Mouse (Mus musculus): ENCODE data around the gene Bcas1.

GRCm38 (mm10) chr2:170388320-170388719 lies 39.3 kb downstream of the Bcas1 start:
- TF ChIP-seq CTCF (IDR thresholded peaks at IDR 0.05; ENCODE audit: low read depth, low read length) (no peak), POLR2A (IDR thresholded peaks at IDR 0.05; ENCODE audit: extremely low read depth, insufficient read depth, low read length) (no peak)
